Mouse (Mus musculus): Measurements from ENCODE around the gene Slc15a4.

Gene Slc15a4

GRCm38 (mm10) chr5:127632167-127633145 lies at the start of gene Slc15a4, which contains the start of gene Glt1d1:
Gene Slc15a4, minus strand, starts transcription at chr5:127632897.
Gene Glt1d1, plus strand, starts transcription at chr5:127632262.
- DNase-seq (ENCODE audit: low read depth, low spot score), result peak; percentile 54

DNA sequence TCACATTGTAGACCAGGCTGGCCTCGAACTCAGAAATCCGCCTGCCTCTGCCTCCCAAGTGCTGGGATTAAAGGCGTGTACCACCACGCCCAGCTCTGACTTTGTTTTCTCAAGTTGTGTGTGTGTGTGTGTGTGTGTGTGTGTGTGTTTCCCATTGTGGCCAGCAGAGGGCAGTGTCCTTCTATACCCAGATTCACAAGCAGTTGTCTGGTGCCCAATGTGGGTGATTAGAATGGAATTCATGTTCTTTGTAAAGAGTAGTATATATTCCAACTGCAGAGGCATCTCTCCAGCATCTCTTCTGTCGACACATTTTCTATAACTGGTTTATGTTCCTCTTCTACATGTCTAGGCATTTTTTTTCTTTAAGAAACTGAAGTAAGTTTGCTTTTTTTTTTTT lies 45.8 kb upstream of the Slc15a4 start:
- peak; percentile 83 for DNase-seq (ENCODE audit: low read depth, low spot score)

- no peak for DNase-seq (ENCODE audit: low read depth, low spot score)
Observed at GRCm38 (mm10) chr5:127677561-127677960, 44.9 kb upstream of the Slc15a4 start.

DNA sequence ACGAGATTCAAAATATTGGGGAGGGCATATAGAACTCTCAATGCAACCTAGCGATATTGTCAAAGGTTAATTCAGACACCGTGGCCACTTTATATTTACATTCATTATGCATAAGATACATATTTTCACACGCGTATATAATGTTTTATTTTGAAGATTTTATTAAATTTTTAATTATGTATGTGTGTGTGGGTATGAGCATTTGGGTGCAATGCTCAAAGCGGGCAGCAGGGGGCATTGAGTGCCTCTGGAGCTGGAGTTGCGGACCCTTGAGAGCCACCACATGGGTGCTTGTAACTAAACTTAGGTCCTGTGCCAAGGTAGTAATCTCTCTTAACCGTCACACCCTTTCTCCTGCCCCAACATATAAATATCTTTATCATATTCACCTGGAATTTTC lies 41.2 kb upstream of the Slc15a4 start:
- DNase-seq (ENCODE audit: low read depth, low spot score), result no peak

DNA sequence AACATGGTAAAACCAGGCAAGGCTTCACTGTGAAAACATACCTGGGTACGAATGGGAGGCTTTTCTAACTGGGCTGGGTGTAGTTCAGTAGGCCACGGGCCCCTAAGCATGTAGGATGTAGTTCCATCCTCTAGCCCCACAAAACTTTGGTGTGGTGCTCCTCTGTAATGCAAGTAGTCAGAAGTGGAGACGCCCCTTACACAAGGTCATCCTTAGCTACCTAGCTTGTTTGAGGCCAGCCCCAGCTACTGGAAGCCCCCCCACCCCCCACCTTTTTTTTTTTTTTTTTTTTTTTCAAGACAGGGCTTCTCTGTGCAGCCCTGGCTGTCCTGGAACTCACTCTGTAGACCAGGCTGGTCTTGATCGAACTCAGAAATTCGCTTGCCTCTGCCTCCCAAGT lies 28.3 kb upstream of the Slc15a4 start:
- peak; percentile 89 for DNase-seq (ENCODE audit: low read depth, low spot score)

DNA sequence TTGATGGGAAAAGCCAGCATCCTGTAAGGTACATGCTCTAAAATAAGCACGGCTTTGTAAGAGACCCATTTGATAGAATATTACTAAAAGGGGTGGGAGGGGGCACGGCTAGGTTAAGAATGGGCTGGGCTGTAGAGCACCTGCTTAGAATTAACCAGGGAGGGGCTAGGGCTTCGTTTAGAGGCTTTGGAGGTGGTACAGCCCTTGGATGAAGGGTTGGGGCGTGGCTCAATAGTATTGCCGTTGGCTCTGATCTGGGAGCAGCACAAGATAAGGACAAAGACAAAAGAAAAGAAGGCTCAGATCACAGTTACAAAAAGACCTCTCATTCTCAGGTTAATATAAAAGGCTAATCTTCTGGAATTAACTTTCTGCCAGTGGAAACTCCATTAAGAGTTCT lies 27.6 kb upstream of the Slc15a4 start:
- DNase-seq (ENCODE audit: low read depth, low spot score), result peak; percentile 82

DNA sequence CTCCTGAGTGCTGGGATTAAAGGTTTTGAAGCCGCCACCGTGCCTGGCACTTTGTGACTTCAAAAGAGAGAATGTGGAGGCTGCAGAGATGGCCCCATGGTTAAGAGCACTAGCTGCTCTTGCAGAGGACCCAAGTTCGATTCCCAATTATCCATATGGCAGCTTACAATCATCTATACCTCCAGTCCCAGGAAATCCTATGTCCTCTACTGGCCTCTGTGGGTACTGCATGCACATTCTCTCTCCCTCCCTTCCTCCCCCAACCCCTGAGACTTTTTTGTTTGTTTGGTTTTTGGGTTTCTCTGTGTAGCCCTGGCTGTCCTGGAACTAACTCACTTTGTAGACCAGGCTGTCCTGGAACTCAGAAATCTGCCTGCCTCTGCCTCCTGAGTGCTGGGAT lies 26.6 kb upstream of the Slc15a4 start:
- peak; percentile 76 for DNase-seq (ENCODE audit: low read depth, low spot score)

DNA sequence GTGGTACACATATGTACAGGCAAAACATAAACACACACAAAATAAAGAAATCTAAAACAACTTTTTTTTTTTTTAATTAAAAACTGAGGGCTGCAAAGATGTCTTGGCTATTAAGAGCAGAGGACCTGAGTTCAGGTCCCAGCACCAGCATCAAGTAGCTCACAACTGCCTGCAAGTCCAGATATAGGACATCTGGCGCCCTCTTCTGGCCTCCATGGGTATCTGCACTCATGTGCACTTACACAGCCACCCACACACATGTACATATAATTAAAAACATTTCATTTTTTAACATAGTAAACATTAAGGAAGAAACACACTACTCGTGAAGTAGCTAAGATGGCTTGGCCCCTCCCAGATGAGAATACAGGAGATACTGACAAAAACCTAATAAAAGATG lies 25.6 kb upstream of the Slc15a4 start:
- DNase-seq (ENCODE audit: low read depth, low spot score), result peak; percentile 21

- peak; percentile 76 for DNase-seq (ENCODE audit: low read depth, low spot score)
Observed at GRCm38 (mm10) chr5:127649077-127649476, 16.4 kb upstream of the Slc15a4 start.

- DNase-seq (ENCODE audit: low read depth, low spot score), result peak; percentile 65
Observed at GRCm38 (mm10) chr5:127648046-127648445, 15.3 kb upstream of the Slc15a4 start.

DNA sequence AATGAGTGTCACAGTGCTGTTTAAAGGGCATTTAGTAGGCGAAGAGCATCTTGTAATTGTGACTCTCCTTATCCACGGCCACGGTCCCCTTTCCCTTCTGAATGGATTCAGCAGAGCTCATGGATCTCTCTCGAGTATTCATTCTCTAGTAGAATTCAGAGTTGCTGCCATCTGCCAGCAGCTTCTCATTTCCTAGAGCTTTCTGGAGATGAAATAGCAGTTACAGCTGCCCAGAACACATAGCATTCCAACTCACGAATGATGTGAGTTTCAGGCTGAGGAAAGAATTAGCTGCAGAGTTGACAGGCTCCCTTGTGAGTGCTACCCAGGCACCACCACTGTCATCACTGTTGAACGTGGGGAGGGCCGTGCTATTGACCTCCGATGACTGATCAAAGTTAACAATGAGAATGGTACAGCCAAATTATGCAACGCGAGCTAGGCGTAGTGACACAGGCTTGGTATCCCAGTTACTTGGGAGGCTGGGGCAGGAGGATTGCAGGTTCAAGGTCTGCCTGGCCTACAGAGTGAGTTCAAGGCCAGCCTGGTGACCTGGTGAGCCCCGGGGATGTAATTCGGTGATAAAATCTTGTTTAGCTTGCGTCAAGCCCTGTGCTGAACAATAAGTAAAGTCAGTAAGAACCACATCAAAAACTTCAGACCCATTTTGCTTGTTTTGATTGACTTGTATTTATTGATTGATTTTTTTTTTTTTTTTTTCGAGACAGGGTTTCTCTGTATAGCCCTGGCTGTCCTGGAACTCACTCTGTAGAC lies 8.7 kb upstream of the Slc15a4 start:
- DNase-seq (ENCODE audit: low read depth, low spot score), result no peak

- peak; percentile 81 for DNase-seq (ENCODE audit: low read depth, low spot score)
Observed at GRCm38 (mm10) chr5:127640359-127640758, 7.7 kb upstream of the Slc15a4 start.

GRCm38 (mm10) chr5:127639635-127640034 lies 6.9 kb upstream of the Slc15a4 start:
- peak; percentile 83 for DNase-seq (ENCODE audit: low read depth, low spot score)

- DNase-seq (ENCODE audit: low read depth, low spot score), result peak; percentile 94
Observed at GRCm38 (mm10) chr5:127639067-127639605, 6.4 kb upstream of the Slc15a4 start.

DNA sequence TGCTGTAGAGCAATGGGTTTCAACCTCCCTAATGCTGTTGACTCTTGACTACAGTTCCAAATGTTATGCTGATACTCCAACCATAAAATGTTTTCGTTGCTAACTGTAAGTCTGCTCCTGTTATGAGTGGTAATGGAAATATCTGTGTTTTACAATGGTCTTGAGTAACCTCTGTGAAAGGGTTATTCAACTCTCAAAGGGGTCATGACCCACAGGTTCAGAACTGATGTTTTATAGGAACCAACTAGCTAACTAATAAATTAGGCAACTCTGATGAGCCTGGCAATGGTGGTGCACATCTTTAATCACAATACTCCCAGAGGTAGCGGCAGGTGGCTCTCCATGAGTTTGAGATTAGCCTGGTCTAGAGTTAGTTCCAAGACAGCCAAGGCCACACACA lies 5.5 kb upstream of the Slc15a4 start:
- DNase-seq (ENCODE audit: low read depth, low spot score), result no peak

- DNase-seq (ENCODE audit: low read depth, low spot score), result peak; percentile 53
Observed at GRCm38 (mm10) chr5:127637622-127638021, 4.9 kb upstream of the Slc15a4 start.

DNA sequence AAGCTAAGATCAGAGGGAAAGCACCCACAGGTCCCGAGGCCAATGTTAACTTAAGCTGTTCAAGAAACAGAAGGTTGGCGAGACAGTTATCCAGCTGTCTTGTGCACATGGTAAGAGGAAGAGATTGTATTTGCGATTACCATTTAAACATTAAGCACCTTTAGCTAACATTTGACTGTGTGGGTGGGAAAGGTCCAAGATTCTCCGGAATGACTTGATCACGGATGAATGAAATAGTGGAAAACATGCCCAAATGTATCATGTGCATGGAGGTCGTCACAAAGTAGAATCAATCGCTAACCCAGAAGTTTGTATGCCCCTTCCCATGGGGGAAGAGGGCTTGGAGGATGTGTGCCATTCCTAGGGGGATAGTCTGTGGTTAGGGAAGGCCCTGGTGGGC lies 969 bp upstream of the Slc15a4 start:
- no peak for DNase-seq (ENCODE audit: low read depth, low spot score)

DNA sequence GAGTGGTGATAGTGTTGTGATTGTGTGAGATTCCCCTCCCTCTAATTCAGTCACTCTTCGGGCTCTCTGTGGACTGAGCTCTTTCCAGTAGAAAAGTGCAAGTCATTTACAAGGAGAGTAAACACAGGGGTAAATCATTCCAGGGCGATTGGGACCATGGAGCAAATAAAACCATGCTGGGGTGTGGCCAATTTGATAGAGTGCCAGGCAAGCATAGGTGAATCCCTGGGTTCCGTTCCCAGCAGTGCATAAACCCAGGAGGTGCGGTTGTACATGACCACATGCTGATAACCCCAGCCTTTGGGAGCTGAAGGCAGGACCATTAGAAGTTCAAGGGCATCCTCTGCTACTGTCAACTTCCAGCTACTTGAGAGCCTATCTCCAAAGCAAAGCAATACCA lies 491 bp upstream of the Slc15a4 start:
- peak; percentile 30 for DNase-seq (ENCODE audit: low read depth, low spot score)

DNA sequence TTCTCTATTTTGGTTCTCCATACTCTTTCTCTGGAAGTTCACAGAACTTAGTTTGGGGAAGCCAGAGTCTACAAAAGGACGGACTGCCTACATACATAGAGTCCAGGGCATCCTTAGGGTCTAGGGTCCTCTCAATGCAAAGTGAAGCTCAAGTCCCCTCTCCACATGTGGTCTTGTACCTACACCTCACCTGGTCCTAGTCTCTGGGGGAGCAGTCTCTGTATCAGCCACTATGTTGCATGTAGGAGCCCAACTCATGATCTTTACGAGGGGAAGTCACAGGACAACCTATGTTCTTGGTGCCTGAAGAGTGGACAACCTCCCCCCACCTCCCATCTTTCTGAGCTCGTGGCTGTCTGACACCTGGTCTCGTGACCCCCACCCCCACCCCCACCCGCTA lies 1.0 kb downstream of the Slc15a4 start:
- DNase-seq (ENCODE audit: low read depth, low spot score), result no peak

DNA sequence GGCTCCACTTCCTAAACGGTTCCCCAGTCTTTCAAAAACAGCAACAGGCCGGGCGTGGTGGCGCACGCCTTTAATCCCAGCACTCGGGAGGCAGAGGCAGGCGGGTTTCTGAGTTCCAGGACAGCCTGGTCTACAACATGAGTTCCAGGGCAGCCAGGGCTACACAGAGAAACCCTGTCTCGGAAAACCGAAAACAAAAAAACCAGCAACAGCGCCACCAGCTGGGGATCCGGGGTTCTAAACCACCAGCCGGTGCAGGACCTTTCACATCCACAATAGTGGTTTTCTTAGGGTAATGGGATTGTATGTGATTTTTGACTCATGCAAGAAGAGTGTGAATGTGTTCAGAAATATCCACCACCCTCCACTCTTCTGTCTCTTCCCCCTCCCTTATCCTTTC lies 5.5 kb downstream of the Slc15a4 start:
- peak; percentile 30 for DNase-seq (ENCODE audit: low read depth, low spot score)

DNA sequence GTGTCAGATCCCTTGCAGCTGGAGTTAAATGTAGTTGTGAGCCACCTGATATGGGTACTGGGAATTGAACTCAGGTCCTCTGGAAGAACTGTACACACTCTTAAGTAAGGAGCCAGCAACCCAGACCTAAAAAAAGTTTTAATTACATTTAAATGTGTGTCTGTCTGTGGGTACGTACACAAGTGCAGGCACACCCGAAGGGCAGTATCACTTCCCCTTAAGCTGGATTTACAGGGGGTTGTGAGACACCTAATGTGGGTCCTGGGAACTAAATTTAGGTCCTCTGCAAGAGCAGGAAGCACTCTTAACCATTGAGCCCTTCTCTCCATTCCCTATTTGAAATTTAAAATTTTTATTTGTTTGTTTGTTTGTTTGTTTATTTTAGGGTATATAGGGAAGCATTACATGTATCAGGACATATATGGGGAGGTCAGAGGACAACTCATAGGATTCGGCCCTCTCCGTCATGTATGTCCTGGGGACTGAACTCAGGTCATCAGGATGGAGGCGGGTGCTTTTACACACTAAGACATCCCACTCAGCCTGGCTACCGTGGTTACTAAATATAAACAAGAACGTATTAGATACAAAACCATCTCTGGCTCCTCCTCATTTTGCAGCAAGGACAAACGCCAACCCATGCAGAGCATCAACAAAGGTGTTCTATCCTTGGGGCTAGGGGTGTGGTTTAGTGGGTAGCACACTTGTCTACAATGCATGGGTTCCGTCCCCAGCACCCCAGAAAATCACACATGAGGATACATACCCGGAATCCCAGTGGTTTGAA lies 8.1 kb downstream of the Slc15a4 start:
- DNase-seq (ENCODE audit: low read depth, low spot score), result no peak
